ENCODE assay signal across 19 mouse cellular contexts in genomic region chr1:184442701-184443100, GRCm38 (mm10).
DNase-seq lines count a peak whose midpoint lies in the region; ATAC-seq and TF ChIP-seq lines count a peak whose summit lies in the region.
"Had no signal": no experiment of that assay in that cellular context is flagged by ENCODE, and none has a peak within 500 bp of the region (broad histone marks: within the 10 kb centered on the region; RNA-seq: fewer than 3 reads in every experiment).

No protein-coding gene starts in this region.

- peak overlapping the region; percentile 35; the same call in 1 of the 2 replicates for H3K27ac ChIP-seq in gastrocnemius, adult 2 months
- H3K27ac ChIP-seq in lung, embryonic 15.5 days: peak overlapping the region; percentile 34
- H3K27ac ChIP-seq: embryonic facial prominence, embryonic 10.5 days; forebrain, embryonic 13.5 days; heart, embryonic 10.5 days; heart, embryonic 15.5 days; hindbrain, embryonic 15.5 days had no signal

- no peaks in the 10 kb centered on the region for H3K36me3 ChIP-seq in lung, embryonic 15.5 days
- H3K36me3 ChIP-seq: embryonic facial prominence, embryonic 10.5 days; heart, embryonic 10.5 days; heart, embryonic 15.5 days; hindbrain, embryonic 15.5 days had no signal

- TF ChIP-seq CTCF in gastrocnemius, adult 2 months (IDR thresholded peaks at IDR 0.05): no peak

- H3K4me1 ChIP-seq in lung, embryonic 15.5 days: 0 out of 2 replicates have a peak, but pooled peaks cover 2% of the 10 kb centered on the region
- H3K4me1 ChIP-seq: heart, embryonic 10.5 days had no signal

- WGBS in lung, embryonic 15.5 days: 39% methylated on average over 3 of the region's 3 CpGs

- H3K9me3 ChIP-seq in lung, embryonic 15.5 days: no peaks in the 10 kb centered on the region
- H3K9me3 ChIP-seq: embryonic facial prominence, embryonic 10.5 days; forebrain, embryonic 13.5 days; heart, embryonic 10.5 days; heart, embryonic 15.5 days; hindbrain, embryonic 15.5 days had no signal

- intact Hi-C loops in gastrocnemius, adult 2 months (cut with DNase I): no loop called here

- H3K4me3 ChIP-seq in gastrocnemius, adult 2 months: no peak overlapping the region
- H3K4me3 ChIP-seq in lung, embryonic 15.5 days: no peak overlapping the region
- H3K4me3 ChIP-seq: embryonic facial prominence, embryonic 10.5 days; forebrain, embryonic 13.5 days; heart, embryonic 10.5 days; heart, embryonic 15.5 days; hindbrain, embryonic 15.5 days had no signal

- ATAC-seq in lung, embryonic 15.5 days (ENCODE audit: borderline replicate concordance, extremely low read depth, low FRiP score, low TSS enrichment): no peak
- ATAC-seq: forebrain, embryonic 13.5 days; forebrain, postnatal 0 days had no signal

- no peak overlapping the region for H3K4me2 ChIP-seq in lung, embryonic 15.5 days
- H3K4me2 ChIP-seq: forebrain, embryonic 13.5 days; heart, embryonic 15.5 days; hindbrain, embryonic 15.5 days had no signal

- no peak overlapping the region for H3K9ac ChIP-seq in lung, embryonic 15.5 days
- H3K9ac ChIP-seq: forebrain, embryonic 13.5 days; forebrain, postnatal 0 days; heart, embryonic 15.5 days; hindbrain, embryonic 15.5 days had no signal

- DNase-seq in gastrocnemius, adult 2 months: no peak
- no peak for DNase-seq in gastrocnemius, postnatal 10 days
- peak; percentile 22 for DNase-seq in adipocyte (ENCODE audit: low spot score)
- DNase-seq in lung, postnatal 14 days: peak; percentile 35
- DNase-seq in ovary, postnatal 10 days (ENCODE audit: low spot score): no peak
- DNase-seq in neural tube, embryonic 10.5 days (ENCODE audit: extremely low spot score, low spot score): no peak
- no peak for DNase-seq in thymus, postnatal 4 days
- DNase-seq: adrenal gland, postnatal 36 days; cerebellum, adult 2 months; cerebellum, postnatal 10 days; forebrain, postnatal 0 days; gastrocnemius, postnatal 36 days; heart, adult 11 months had no signal

- no peaks in the 10 kb centered on the region for H3K27me3 ChIP-seq in lung, embryonic 15.5 days
- H3K27me3 ChIP-seq: heart, embryonic 15.5 days; hindbrain, embryonic 15.5 days had no signal

Comparison
In these comparisons a context has a peak if more than half of its experiments do, and no peak if none do; other contexts are left out.
1. DNase-seq: peak in adipocyte (single experiment) and lung, postnatal 14 days (single experiment); none in gastrocnemius, adult 2 months (single experiment), gastrocnemius, postnatal 10 days (single experiment), ovary, postnatal 10 days (single experiment), neural tube, embryonic 10.5 days (single experiment) and thymus, postnatal 4 days (single experiment).